Mouse (Mus musculus): ENCODE results near the gene Mrpl4.

GRCm38 (mm10) chr9:20991587-20991986 lies 11.0 kb upstream of the Mrpl4 start:
- TF ChIP-seq POLR2A (IDR thresholded peaks at IDR 0.05; ENCODE audit: extremely low read depth, insufficient read depth, low read length) = no peak
- no peak for TF ChIP-seq CTCF (IDR thresholded peaks at IDR 0.05; ENCODE audit: extremely low read depth, insufficient read depth, low read length)

All from cortical plate, adult 2 months (tissue).